Mouse (Mus musculus): ENCODE measurements at regions not wholly inside any gene's neighbourhood (a gene's known extent, or its start where the extent isn't known, plus 50 kb on each side); places are given as distances from the start of the nearest gene placed in this dataset.

DNA sequence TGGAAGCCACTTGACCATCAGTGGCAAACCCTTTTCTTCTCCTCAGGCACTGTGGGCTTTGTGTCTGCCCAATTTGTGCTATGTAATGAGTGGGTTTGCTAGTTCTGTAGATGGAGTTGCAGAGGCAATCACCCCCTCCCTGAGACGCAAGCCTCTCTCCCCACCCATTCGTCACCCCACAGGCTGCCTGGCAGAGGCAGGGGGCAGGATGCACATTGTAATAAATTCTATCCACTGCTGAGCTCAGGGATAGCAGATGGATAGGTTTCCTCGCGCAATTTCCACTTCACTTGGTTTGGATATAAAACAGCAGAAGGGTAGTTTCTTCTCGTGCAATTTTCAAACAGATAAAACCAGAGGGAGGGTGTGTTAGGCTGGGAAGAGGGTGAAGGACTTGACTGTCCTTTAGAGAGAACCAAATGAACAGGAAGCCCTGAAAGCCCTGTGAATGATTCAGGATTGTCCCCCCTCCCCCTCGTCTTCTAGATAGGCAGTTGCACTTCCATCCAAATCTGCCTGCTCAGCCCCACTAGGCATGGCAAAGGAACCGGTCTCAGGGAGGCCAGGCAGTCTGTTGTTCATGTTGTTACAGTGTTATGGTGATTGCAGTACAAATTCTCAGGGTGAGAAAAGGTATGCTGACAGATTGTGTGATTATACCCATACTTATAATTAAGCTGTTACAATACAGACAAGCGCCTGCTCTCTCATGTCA lies 286.0 kb upstream of the Tle4 start:
- no peak for ATAC-seq (replicated peaks; ENCODE audit: low FRiP score)

DNA sequence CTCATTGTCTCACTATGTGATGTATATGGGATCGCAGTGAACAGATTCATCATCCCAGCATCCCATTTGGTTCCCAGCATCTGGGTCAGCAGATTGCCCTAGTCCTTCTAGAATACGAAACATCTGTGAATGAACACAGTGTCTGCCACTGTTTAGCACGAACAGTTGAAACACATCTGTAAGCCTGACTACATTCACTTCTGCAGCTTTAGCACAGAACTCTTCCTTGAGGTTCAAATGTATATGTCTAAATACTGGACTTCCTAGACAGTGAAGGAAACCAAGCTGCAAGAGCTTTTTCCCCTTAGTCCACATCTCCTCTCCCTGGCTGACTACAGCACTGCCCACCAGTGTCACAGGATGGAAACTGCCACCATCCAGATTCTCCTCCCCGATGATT lies 283.0 kb upstream of the Tle4 start:
- H3K36me3 ChIP-seq (ENCODE audit: control insufficient read depth, insufficient read depth, low read length), result no peaks in the 10 kb centered on the region
- WGBS, result 82% methylated on average over 4 of the region's 4 CpGs
- DNase-seq (ENCODE audit: low spot score) (no peak), ATAC-seq (replicated peaks; ENCODE audit: low FRiP score) (no peak)
- H3K4me2 ChIP-seq, result no peak overlapping the region
- H3K9me3 ChIP-seq (ENCODE audit: control insufficient read depth, low read length), result no peaks in the 10 kb centered on the region
- no peak overlapping the region for H3K4me3 ChIP-seq (ENCODE audit: low read depth, low read length)
- H3K9ac ChIP-seq (ENCODE audit: low read depth, low read length), result no peak overlapping the region
- no peaks in the 10 kb centered on the region for H3K27me3 ChIP-seq (replicated peaks; ENCODE audit: control insufficient read depth, insufficient read depth, low read length)
- H3K27ac ChIP-seq (ENCODE audit: low read depth, low read length), result no peak overlapping the region
- no peaks in the 10 kb centered on the region for H3K4me1 ChIP-seq (replicated peaks; ENCODE audit: control insufficient read depth, insufficient read depth, low read length)

More for the DNA sequence above, 286.0 kb upstream of the Tle4 start:
- 44% methylated on average over 8 of the region's 8 CpGs for WGBS
- DNase-seq (ENCODE audit: low spot score), result no peak
- Histone ChIP-seq H3K9ac (ENCODE audit: low read depth, low read length) (no peak overlapping the region), H3K4me1 (replicated peaks; ENCODE audit: control insufficient read depth, insufficient read depth, low read length) (no peaks in the 10 kb centered on the region), H3K27me3 (replicated peaks; ENCODE audit: control insufficient read depth, insufficient read depth, low read length) (peaks cover 3% of the 10 kb centered on the region; the same call in 1 of the 2 replicates), H3K4me3 (ENCODE audit: low read depth, low read length) (no peak overlapping the region), H3K27ac (ENCODE audit: low read depth, low read length) (no peak overlapping the region), H3K4me2 (no peak overlapping the region), H3K36me3 (ENCODE audit: control insufficient read depth, insufficient read depth, low read length) (no peaks in the 10 kb centered on the region), H3K9me3 (ENCODE audit: control insufficient read depth, low read length) (no peaks in the 10 kb centered on the region)

DNA sequence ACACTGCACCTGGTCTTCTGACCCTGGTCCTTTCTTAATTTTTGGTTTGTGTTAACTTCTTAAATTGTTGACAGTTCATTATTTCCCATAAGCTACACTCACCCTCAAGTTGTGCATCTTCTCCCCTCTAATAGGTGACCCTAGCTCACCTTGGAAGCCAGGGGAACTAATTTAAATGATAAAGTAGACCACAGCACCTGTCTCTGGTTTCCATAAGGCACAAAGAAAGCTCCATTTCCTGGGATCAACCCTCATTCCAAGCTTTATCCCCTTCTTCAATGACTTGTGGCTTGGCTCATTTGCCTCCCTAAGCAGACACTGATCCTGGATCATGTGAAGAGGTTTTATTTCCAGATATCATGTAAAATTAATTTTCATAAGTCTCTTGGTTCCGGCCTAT lies 276.1 kb upstream of the Tle4 start:
- ATAC-seq (replicated peaks; ENCODE audit: low FRiP score), result no peak
- H3K4me1 ChIP-seq (replicated peaks; ENCODE audit: control insufficient read depth, insufficient read depth, low read length), result no peaks in the 10 kb centered on the region
- WGBS, result 87% methylated on average over 1 of the region's 1 CpGs

DNA sequence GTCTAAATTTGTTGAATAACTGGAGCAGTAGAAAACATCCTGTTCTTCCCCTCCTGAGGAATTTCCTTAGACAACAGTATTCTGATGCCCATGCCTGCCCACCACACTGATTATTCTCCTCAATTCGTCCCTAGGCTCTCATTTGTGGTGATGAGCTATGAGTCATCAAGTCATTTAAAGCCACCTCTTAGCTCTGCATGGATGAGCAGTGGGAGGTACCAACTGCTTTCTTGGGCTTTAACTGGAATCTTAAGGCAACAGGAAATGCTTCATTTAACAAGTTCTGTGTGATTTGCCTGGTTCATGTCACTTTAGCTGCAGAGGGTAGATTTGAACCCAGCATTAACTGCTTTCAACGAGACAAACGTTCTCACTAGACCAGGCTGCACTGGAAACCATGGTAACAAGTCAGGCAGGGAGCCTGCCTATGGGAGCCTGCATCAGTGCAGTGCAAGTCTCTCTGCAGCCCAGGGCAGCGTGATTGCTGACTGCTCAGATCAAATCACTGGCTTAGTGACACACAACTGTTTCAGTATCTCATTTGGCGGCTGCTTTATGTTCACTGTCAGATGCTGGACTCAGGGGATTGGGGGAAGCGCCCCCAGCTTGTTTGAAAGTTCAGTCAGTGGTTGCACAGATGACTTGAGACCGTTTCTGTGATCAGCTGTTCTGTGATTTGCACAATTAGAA lies 273.5 kb upstream of the Tle4 start:
- Histone ChIP-seq H3K4me1 (replicated peaks; ENCODE audit: control insufficient read depth, insufficient read depth, low read length) (no peaks in the 10 kb centered on the region), H3K36me3 (ENCODE audit: control insufficient read depth, insufficient read depth, low read length) (no peaks in the 10 kb centered on the region), H3K27ac (ENCODE audit: low read depth, low read length) (no peak overlapping the region), H3K4me3 (ENCODE audit: low read depth, low read length) (no peak overlapping the region), H3K27me3 (replicated peaks; ENCODE audit: control insufficient read depth, insufficient read depth, low read length) (no peaks in the 10 kb centered on the region), H3K9me3 (ENCODE audit: control insufficient read depth, low read length) (no peaks in the 10 kb centered on the region), H3K4me2 (no peak overlapping the region), H3K9ac (ENCODE audit: low read depth, low read length) (no peak overlapping the region)
- ATAC-seq (replicated peaks; ENCODE audit: low FRiP score) (no peak), DNase-seq (ENCODE audit: low spot score) (no peak)
- 22% methylated on average over 7 of the region's 7 CpGs for WGBS

More for the DNA sequence above, 276.1 kb upstream of the Tle4 start:
- H3K36me3 ChIP-seq (ENCODE audit: control insufficient read depth, insufficient read depth, low read length), result no peaks in the 10 kb centered on the region
- H3K4me2 ChIP-seq, result no peak overlapping the region
- no peak for DNase-seq (ENCODE audit: low spot score)
- H3K9me3 ChIP-seq (ENCODE audit: control insufficient read depth, low read length), result no peaks in the 10 kb centered on the region
- H3K27me3 ChIP-seq (replicated peaks; ENCODE audit: control insufficient read depth, insufficient read depth, low read length), result no peaks in the 10 kb centered on the region
- no peak overlapping the region for H3K4me3 ChIP-seq (ENCODE audit: low read depth, low read length)
- no peak overlapping the region for H3K9ac ChIP-seq (ENCODE audit: low read depth, low read length)
- H3K27ac ChIP-seq (ENCODE audit: low read depth, low read length), result no peak overlapping the region

DNA sequence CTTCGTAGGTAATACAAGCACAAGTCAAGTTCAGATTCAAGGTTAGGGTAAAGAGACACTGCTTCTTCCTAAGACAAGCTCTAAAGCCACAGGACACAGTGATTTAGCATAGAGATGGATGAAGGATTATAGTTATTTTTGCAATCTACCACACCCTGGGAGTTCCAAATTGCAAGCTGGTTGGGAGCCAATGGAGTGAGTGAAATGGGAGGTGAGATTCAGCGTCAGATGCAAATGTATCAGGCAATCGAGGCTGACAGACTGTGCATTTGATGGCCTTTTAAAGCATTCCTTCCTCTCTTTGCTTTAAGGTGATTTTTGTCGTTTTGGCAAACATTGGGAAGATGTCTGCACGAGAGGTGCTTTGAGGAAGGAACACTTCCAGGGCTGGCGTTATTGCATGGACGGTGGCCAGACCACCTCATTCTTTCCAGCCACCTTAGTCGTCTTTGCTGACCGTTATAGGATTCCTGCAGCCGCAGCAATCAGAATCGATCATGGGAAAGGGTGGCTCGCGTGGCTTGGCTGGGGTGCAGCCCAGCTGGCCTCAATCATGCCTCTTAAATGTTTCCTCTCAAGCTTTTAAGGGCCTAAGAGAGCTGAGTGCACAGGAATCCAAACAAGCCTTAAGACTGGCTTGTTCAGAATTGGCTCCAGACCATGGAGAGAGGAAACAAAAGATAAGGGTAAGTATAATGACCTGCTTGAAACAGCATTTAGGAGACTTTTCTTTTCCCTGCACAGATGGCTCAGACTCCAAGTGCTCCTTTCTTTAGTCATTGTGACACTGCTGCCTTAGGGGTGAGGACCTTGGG lies 265.0 kb upstream of the Tle4 start:
- Histone ChIP-seq H3K9me3 (ENCODE audit: control insufficient read depth, low read length) (no peaks in the 10 kb centered on the region; the same call in 1 of the 2 replicates), H3K27ac (ENCODE audit: low read depth, low read length) (no peak overlapping the region), H3K36me3 (ENCODE audit: control insufficient read depth, insufficient read depth, low read length) (no peaks in the 10 kb centered on the region), H3K4me1 (replicated peaks; ENCODE audit: control insufficient read depth, insufficient read depth, low read length) (no peaks in the 10 kb centered on the region), H3K9ac (ENCODE audit: low read depth, low read length) (no peak overlapping the region), H3K4me2 (no peak overlapping the region), H3K27me3 (replicated peaks; ENCODE audit: control insufficient read depth, insufficient read depth, low read length) (no peaks in the 10 kb centered on the region), H3K4me3 (ENCODE audit: low read depth, low read length) (no peak overlapping the region)
- DNase-seq (ENCODE audit: low spot score) (no peak), ATAC-seq (replicated peaks; ENCODE audit: low FRiP score) (no peak)
- 59% methylated on average over 13 of the region's 13 CpGs for WGBS

DNA sequence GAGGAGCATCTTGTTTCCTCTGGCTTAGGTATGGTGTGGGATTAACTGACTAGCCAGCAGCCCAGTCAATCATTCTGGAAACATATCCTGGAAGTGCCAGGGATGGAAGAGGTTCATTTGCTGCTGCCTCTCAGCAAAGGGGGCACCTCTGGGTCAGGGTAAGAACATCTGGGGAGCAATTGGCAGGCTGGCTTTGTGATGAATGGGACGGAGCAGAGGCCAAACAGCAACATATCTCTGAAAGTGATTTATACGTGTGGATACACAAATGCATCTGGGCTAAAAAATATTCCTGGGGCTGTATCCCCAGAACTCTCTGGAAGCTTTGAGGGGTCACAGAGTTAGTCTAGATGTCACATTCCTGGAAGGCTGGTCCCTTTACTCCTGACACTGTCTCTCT lies 257.2 kb upstream of the Tle4 start:
- H3K27ac ChIP-seq (ENCODE audit: low read depth, low read length), result no peak overlapping the region
- H3K36me3 ChIP-seq (ENCODE audit: control insufficient read depth, insufficient read depth, low read length), result no peaks in the 10 kb centered on the region
- no peaks in the 10 kb centered on the region for H3K4me1 ChIP-seq (replicated peaks; ENCODE audit: control insufficient read depth, insufficient read depth, low read length)
- no peak overlapping the region for H3K4me3 ChIP-seq (ENCODE audit: low read depth, low read length)
- H3K4me2 ChIP-seq, result no peak overlapping the region
- DNase-seq (ENCODE audit: low spot score) (no peak), ATAC-seq (replicated peaks; ENCODE audit: low FRiP score) (no peak)
- H3K27me3 ChIP-seq (replicated peaks; ENCODE audit: control insufficient read depth, insufficient read depth, low read length), result no peaks in the 10 kb centered on the region
- 54% methylated on average over 2 of the region's 2 CpGs for WGBS
- no peaks in the 10 kb centered on the region; the same call in 1 of the 2 replicates for H3K9me3 ChIP-seq (ENCODE audit: control insufficient read depth, low read length)
- no peak overlapping the region for H3K9ac ChIP-seq (ENCODE audit: low read depth, low read length)

DNA sequence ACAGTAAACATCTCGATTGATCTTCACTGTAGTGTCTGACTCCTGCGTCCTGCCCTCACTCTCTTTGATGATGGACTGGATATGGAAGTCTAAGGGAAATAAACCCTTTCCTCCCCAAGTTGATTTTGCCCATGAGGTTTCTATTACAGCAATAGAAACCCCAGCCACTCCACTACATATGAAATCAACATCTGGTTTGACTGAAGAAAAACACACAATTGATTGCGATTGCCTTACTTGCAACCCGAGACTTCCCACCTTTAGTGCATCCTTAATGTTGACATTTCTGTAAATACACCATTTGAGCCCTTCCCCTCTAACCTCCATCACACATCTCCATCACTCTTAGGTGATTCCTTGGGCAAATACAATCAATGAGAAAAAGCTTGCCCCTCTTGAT lies 255.6 kb upstream of the Tle4 start:
- Histone ChIP-seq H3K9ac (ENCODE audit: low read depth, low read length) (no peak overlapping the region), H3K4me3 (ENCODE audit: low read depth, low read length) (no peak overlapping the region), H3K27me3 (replicated peaks; ENCODE audit: control insufficient read depth, insufficient read depth, low read length) (no peaks in the 10 kb centered on the region), H3K4me2 (no peak overlapping the region), H3K27ac (ENCODE audit: low read depth, low read length) (no peak overlapping the region), H3K9me3 (ENCODE audit: control insufficient read depth, low read length) (no peaks in the 10 kb centered on the region), H3K4me1 (replicated peaks; ENCODE audit: control insufficient read depth, insufficient read depth, low read length) (no peaks in the 10 kb centered on the region), H3K36me3 (ENCODE audit: control insufficient read depth, insufficient read depth, low read length) (no peaks in the 10 kb centered on the region)
- DNase-seq (ENCODE audit: low spot score), result no peak
- ATAC-seq (replicated peaks; ENCODE audit: low FRiP score), result no peak
- 77% methylated on average over 4 of the region's 4 CpGs for WGBS

DNA sequence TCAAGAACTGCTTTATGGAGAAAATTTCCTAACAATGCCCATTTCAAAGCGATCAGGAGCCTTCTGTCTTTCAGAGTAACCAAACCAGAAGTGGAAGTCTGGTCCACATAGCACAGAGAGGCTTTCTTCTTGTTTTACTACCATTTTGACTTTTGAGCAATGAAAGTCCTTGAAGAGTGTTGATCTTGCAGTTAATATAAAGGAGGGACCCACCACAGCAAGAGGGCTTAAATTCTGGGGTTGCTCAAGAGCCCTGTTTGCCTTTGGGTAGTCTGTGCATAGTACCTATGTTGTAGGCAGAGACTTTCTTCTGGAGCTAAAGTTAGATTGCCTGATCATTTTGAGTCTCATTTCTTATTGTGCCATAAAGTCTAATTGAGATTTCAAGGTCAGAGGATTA lies 251.7 kb upstream of the Tle4 start:
- ATAC-seq (replicated peaks; ENCODE audit: low FRiP score), result no peak
- H3K27ac ChIP-seq (ENCODE audit: low read depth, low read length), result no peak overlapping the region
- no peak overlapping the region for H3K4me2 ChIP-seq
- 76% methylated on average over 1 of the region's 1 CpGs for WGBS
- H3K4me3 ChIP-seq (ENCODE audit: low read depth, low read length), result no peak overlapping the region
- DNase-seq (ENCODE audit: low spot score), result no peak
- no peaks in the 10 kb centered on the region for H3K27me3 ChIP-seq (replicated peaks; ENCODE audit: control insufficient read depth, insufficient read depth, low read length)
- no peak overlapping the region for H3K9ac ChIP-seq (ENCODE audit: low read depth, low read length)
- no peaks in the 10 kb centered on the region for H3K9me3 ChIP-seq (ENCODE audit: control insufficient read depth, low read length)
- H3K4me1 ChIP-seq (replicated peaks; ENCODE audit: control insufficient read depth, insufficient read depth, low read length), result no peaks in the 10 kb centered on the region
- H3K36me3 ChIP-seq (ENCODE audit: control insufficient read depth, insufficient read depth, low read length), result no peaks in the 10 kb centered on the region

Data from liver, embryonic 11.5 days (tissue).